Mouse (Mus musculus) small intestine, adult 2 months (tissue): ENCODE results near the gene Gpm6a.

Source experiments
- CTCF ChIP-seq: fragments of 200-500 bp; IDR thresholded peaks from 2 replicates; pipeline ENCODE4 v1.5.1; 2012; ENCODE audit warnings: low read depth, mild to moderate bottlenecking, control low read depth, inconsistent platforms, low read length, moderate library complexity, mixed read lengths; ENCODE audit not compliant: insufficient replicate concordance, insufficient read length; ENCODE audit errors: extremely low read depth
- POLR2A ChIP-seq: fragments of 200-500 bp; IDR thresholded peaks from 2 replicates; pipeline ENCODE4 v1.6.1; 2012; ENCODE audit warnings: low read depth, mild to moderate bottlenecking, control low read depth, inconsistent platforms, low read length, moderate library complexity

DNA sequence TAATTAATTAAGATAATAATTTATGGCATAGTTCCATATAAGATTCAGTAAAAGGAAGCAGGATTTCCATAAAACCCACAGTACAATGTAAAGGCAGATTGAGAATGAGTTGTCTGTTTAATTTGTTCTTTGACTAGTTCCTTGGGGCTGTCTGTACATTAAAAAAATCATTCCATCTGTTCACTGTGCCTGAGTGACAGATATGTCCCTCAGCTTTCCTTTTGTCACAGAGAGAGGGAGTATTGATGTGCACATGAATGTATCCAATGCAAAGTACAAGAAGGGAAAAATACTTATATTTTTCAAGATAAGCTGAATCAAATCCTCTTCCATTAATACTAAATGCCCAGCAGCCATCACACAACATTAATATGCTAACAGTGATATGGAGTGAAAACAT is 147.6 kb downstream of the Gpm6a start:
- TF ChIP-seq CTCF (no peak), POLR2A (no peak)
